8 mouse cellular contexts compared by ENCODE assay signal in the genomic region with DNA sequence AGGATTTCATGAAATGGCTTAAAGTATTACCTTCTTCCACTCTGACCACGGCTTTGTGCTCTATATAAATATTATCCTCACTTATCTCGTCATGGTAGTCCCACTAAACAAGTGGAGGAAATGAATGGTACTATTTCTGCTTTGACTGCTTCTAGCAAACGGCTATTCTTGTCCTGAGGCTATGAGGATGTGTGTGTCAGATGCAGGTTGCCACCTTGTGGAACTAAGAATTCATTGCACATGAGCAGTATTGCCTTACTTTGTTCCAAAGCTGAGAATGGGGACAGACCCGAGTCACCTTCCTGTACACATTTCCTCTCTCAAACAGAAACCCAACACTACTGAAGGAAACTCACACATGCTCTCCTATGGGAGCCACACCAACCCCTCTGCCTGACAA.
A peak's percentile ranks its signal among the peaks of the same experiment; 100 is the strongest.
DNase-seq lines count a peak whose midpoint lies in the region; ATAC-seq and TF ChIP-seq lines count a peak whose summit lies in the region.

No protein-coding gene starts in this region.

- H3K79me2 ChIP-seq in heart, adult 2 months (replicated peaks; ENCODE audit: control insufficient read depth, insufficient read depth, low read length) = no peaks in the 10 kb centered on the region

- H3K9ac ChIP-seq in heart, adult 2 months (ENCODE audit: low read depth, low read length) = no peak overlapping the region
- no peak overlapping the region for H3K9ac ChIP-seq in forebrain, embryonic 13.5 days
- no peak overlapping the region for H3K9ac ChIP-seq in neural tube, embryonic 12.5 days

- DNase-seq in heart, adult 2 months = no peak
- DNase-seq in heart, postnatal 25 days (ENCODE audit: low spot score) = no peak
- DNase-seq in 416B (ENCODE audit: low read depth) = peak; percentile 70
- DNase-seq in NIH3T3 (ENCODE audit: low read depth) = peak; percentile 74
- peak; percentile 18 for DNase-seq in kidney, postnatal 10 days
- DNase-seq in thymus, adult 2 months = no peak

- no peak for TF ChIP-seq EP300 in heart, adult 2 months (IDR thresholded peaks at IDR 0.05; ENCODE audit: insufficient read depth, low read depth, low read length)

- TF ChIP-seq POLR2A in heart, adult 2 months (IDR thresholded peaks at IDR 0.05; ENCODE audit: insufficient read depth, low read depth, low read length) = no peak
- TF ChIP-seq POLR2A in thymus, adult 2 months (IDR thresholded peaks at IDR 0.05; ENCODE audit: control insufficient read depth, extremely low read depth, insufficient read depth, low read length, poor library complexity) = no peak

- peak; percentile 80 for TF ChIP-seq CTCF in heart, adult 2 months (IDR thresholded peaks at IDR 0.05)
- TF ChIP-seq CTCF in thymus, adult 2 months (IDR thresholded peaks at IDR 0.05; ENCODE audit: borderline replicate concordance, control insufficient read depth, extremely low read depth, insufficient read depth, low read length, poor library complexity) = no peak

- H3K9me3 ChIP-seq in forebrain, embryonic 13.5 days (replicated peaks) = no peaks in the 10 kb centered on the region
- H3K9me3 ChIP-seq in neural tube, embryonic 12.5 days = no peaks in the 10 kb centered on the region

- ATAC-seq in forebrain, embryonic 13.5 days = peak; percentile 80
- ATAC-seq in neural tube, embryonic 12.5 days (ENCODE audit: low FRiP score, low read depth) = peak; percentile 71; the same call in 1 of the 2 replicates

- no peaks in the 10 kb centered on the region for H3K27me3 ChIP-seq in heart, adult 2 months (ENCODE audit: control insufficient read depth, insufficient read depth, low read length)
- peaks cover 4% of the 10 kb centered on the region; the same call in 1 of the 2 replicates for H3K27me3 ChIP-seq in forebrain, embryonic 13.5 days
- no peaks in the 10 kb centered on the region for H3K27me3 ChIP-seq in neural tube, embryonic 12.5 days (replicated peaks)
- no peaks in the 10 kb centered on the region for H3K27me3 ChIP-seq in thymus, adult 2 months (ENCODE audit: control insufficient read depth, insufficient read depth, low read length)

- H3K27ac ChIP-seq in heart, adult 2 months = no peak overlapping the region
- H3K27ac ChIP-seq in forebrain, embryonic 13.5 days = no peak overlapping the region
- no peak overlapping the region for H3K27ac ChIP-seq in neural tube, embryonic 12.5 days
- no peak overlapping the region for H3K27ac ChIP-seq in thymus, adult 2 months (ENCODE audit: control insufficient read depth, insufficient read depth, low read length)

- 3% methylated on average over 4 of the region's 4 CpGs for WGBS in heart, adult 2 months
- WGBS in forebrain, embryonic 13.5 days = 12% methylated on average over 4 of the region's 4 CpGs
- WGBS in neural tube, embryonic 12.5 days = 16% methylated on average over 4 of the region's 4 CpGs
- under 1% methylated on average over 4 of the region's 4 CpGs for WGBS in thymus, adult 2 months

- H3K4me3 ChIP-seq in heart, adult 2 months = no peak overlapping the region
- H3K4me3 ChIP-seq in forebrain, embryonic 13.5 days = no peak overlapping the region
- H3K4me3 ChIP-seq in neural tube, embryonic 12.5 days = no peak overlapping the region
- no peak overlapping the region for H3K4me3 ChIP-seq in thymus, adult 2 months (ENCODE audit: control insufficient read depth, insufficient read depth, low read length)

- no peaks in the 10 kb centered on the region; the same call in 1 of the 2 replicates for H3K4me1 ChIP-seq in heart, adult 2 months (ENCODE audit: control insufficient read depth, insufficient read depth, low read length)
- no peaks in the 10 kb centered on the region for H3K4me1 ChIP-seq in forebrain, embryonic 13.5 days
- no peaks in the 10 kb centered on the region for H3K4me1 ChIP-seq in neural tube, embryonic 12.5 days
- no peaks in the 10 kb centered on the region for H3K4me1 ChIP-seq in thymus, adult 2 months (replicated peaks; ENCODE audit: control insufficient read depth, insufficient read depth, low read length)

- no peak overlapping the region for H3K4me2 ChIP-seq in forebrain, embryonic 13.5 days
- no peak overlapping the region for H3K4me2 ChIP-seq in neural tube, embryonic 12.5 days (replicated peaks)

- intact Hi-C loops in heart, adult 2 months (cut with DNase I) = loop anchor here (1.0 to 5.0 kb wide), 2 partner anchors 64 to 150 kb away; no protein-coding TSS in a partner anchor
- intact Hi-C loops in heart, postnatal 25 days (cut with DNase I) = no loop called here

- no peaks in the 10 kb centered on the region for H3K36me3 ChIP-seq in heart, adult 2 months (ENCODE audit: control insufficient read depth, insufficient read depth, low read length)
- no peaks in the 10 kb centered on the region for H3K36me3 ChIP-seq in forebrain, embryonic 13.5 days (ENCODE audit: poor library complexity, severe bottlenecking)
- no peaks in the 10 kb centered on the region for H3K36me3 ChIP-seq in neural tube, embryonic 12.5 days
- no peaks in the 10 kb centered on the region for H3K36me3 ChIP-seq in thymus, adult 2 months (ENCODE audit: control insufficient read depth, insufficient read depth, low read length)

Comparison
In these comparisons a context has a peak if more than half of its experiments do, and no peak if none do; other contexts are left out.
1. DNase-seq: peak in 416B (single experiment), NIH3T3 (single experiment) and kidney, postnatal 10 days (single experiment); none in heart, adult 2 months (0 of 2), heart, postnatal 25 days (single experiment) and thymus, adult 2 months (single experiment).